Mouse (Mus musculus) ZHBTc4 (cell line): ENCODE data around the gene Wwox.

Source experiments
- DNase-seq: peaks from one replicate; pipeline ENCODE4 v3.0.0-alpha.2; 2011; ENCODE audit warnings: low read depth, low spot score

Wwox gene

DNA sequence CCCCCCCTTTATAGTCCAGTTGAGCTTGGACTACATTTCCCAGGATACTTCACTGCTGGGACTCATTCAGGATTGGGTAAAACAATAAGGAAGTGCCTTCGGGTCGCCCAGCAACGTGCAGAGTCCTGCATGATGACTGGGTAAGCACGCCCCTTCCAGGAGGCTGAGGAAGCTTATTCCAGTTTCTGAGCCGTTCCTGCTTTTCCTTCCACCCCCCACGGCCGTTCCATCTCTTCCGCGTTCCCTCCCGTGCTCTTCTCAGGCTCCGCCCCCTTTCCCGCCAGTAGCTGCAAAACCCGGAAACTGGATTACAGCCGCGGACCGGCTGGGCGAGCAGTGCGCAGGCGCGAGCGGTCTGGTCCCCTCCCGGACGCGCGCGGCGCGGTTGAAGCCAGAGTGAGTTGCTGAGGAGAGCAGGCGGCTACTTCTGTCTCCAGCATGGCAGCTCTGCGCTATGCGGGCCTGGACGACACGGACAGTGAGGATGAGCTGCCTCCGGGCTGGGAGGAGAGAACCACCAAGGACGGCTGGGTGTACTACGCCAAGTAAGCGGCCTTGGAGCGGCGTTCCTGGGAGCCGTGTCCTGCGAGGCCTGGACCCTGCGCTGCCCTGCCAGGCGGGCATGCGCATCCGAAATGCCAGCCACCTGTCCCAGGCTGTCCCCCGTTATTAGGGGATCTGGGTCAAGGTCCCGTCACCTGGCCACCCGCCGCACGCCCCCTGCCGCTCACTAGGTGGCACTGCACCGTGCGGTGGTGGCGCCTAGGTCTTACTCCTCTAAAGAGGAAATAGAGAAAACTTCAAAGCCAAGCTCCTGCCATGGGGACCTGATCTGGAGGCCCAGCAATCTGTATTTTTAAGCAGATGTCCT, at the start of gene Wwox:
Gene Wwox, plus strand, starts transcription at position 322 of the 871 bp plus-strand sequence.
- DNase-seq = peak; percentile 98

- DNase-seq = peak; percentile 71
Measured at GRCm38 (mm10) chr8:114390465-114391254, 48.8 kb upstream of the Wwox start.

DNA sequence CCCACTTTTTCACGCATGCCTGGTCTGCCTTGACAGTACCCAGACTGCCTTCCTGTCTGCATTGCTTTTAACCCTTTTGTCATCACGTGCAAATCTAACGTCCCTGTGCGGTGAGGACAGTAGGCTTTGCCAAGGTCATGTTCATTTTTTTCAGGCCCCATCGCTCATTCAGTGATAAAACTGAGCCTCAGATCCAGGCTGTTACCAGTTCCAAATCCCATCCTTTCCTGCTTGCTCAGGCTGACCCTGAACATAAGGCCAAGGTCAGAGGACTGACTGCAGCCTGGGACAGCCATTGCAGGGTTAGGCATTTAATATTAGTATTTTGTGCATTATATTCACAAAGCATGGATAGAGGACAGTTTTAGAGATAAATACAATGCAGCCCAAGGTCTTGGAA, 41.1 kb upstream of the Wwox start:
- peak; percentile 61 for DNase-seq

GRCm38 (mm10) chr8:114399273-114399672, 40.2 kb upstream of the Wwox start:
- DNase-seq = peak; percentile 87

DNA sequence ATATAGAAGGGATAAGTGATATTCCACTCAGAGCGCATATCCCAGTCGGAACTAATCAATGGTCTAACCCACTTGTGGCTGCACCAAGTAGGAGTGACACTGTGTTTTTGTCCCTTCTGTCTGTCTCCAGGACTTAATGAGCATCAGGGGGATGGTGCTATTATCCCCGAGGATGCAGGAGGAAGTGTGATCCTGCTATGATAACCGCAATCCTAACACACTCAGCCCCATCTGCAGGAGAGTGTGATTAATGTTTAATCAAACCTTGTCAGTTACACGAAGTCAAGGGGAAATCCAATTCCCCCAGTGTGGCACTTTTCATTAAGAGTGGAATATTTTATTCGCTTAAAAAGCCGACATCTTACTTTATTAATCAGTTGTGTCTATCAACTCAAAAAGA, 37.8 kb upstream of the Wwox start:
- no peak for DNase-seq

GRCm38 (mm10) chr8:114411421-114411820, 28.0 kb upstream of the Wwox start:
- no peak for DNase-seq

- no peak for DNase-seq
Measured at GRCm38 (mm10) chr8:114417786-114418185, 21.7 kb upstream of the Wwox start, which contains the start of gene Clec3a. Gene Clec3a, plus strand, starts transcription at chr8:114418086.

DNA sequence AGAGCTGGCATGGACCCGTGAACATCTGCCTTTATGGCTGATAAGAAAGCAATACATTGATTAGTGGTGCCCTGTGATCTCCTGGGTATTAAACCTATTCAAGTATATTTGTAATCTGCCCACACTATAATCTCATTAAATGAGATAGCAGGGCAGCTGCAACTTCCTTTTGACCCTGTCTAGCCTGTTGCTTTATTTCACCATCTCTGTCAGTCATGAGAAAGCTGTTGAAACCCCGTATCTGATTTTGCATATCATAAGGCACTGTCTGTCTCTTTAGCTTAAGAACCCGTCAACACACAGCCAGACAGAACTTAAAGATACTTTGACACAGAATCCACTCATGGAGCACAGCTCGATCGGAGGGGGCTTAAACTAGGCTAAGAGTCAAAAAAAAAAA, 21.0 kb upstream of the Wwox start:
- DNase-seq = no peak

- DNase-seq = no peak
Measured at GRCm38 (mm10) chr8:114418904-114419303, 20.6 kb upstream of the Wwox start.

- DNase-seq = no peak
Measured at GRCm38 (mm10) chr8:114421544-114421943, 17.9 kb upstream of the Wwox start.

- peak; percentile 67 for DNase-seq
Measured at GRCm38 (mm10) chr8:114438236-114438635, 1.2 kb upstream of the Wwox start.

DNA sequence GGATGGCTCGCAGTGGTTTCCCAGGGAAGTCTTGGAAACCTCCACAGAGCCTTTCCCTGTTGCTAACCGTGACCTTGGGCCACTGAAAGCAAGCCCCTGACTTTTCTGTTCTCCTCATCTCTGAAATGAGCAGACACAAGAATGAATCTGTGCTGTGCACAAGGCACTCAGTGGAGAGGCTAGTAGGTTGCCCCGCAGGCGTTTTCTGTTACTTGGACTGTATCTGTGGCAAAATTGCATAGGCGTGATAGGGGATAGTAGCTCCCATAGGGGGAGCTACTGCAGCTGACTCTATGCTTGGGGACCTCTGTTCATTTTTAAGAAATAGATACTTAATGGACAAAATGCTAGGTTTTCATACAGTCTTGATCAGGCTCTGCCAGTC, 742 bp downstream of the Wwox start:
- no peak for DNase-seq

DNA sequence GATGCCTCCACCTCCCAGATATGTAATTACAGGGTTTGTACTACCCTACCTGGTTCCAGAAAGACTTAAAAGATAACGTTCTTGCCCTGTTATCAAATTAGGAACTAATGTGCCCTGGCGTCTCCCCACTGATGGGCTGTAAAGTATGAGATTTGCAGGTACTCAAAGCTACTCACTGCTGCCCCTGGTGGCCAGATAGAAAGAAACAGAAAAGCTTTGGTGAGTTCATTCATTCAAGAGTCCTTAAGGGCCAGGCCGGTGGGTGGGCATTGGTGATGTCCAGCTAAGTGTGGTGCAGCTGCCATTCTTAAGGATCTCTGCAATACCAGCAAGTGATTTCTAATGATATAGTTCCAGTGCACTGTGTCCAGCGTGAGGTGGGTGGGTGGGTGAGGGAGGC, 2.2 kb downstream of the Wwox start:
- DNase-seq = peak; percentile 81

DNA sequence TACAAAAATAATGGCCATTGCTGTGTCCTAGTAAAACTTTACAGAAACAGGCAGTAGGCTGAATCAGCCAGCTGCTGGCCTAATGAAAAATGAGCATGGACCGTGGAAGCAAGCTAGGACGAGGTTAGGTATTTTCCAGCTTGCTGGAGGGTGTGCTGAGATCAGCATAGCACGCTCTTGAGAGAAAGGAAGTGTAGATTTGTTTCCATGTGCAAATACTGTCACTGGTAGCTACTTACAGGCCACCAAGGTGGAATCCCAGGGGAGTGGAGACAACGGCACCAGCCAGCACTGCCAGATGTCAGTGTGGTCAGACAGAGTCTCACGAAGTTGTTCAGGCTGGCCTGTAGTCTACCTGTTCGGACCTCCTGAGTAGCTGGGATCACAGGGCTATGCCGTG, 7.4 kb downstream of the Wwox start:
- no peak for DNase-seq

DNA sequence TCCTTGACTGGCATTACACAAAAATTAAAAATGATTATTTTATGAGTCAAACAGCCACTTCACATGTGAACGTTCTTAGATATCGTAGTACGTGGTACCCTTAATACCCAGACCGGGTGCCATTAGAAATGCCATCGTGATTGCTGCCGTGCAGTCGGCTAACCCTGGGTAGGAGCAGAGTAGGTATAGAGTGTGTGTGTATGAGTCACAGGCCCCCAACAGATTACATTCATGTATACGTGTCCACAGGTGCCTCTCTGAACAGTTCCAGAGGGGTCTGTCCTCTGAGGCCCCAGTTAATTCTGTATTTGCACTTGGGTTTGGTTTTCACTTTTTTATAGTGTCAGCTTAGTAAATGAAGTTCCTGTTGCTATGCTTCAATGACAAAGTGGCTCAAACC, 12.8 kb downstream of the Wwox start:
- DNase-seq = no peak

GRCm38 (mm10) chr8:114452781-114453221, 13.3 kb downstream of the Wwox start:
- peak; percentile 80 for DNase-seq

GRCm38 (mm10) chr8:114455302-114455701, 15.8 kb downstream of the Wwox start:
- no peak for DNase-seq

- peak; percentile 24 for DNase-seq
Measured at GRCm38 (mm10) chr8:114455953-114456352, 16.5 kb downstream of the Wwox start.

DNA sequence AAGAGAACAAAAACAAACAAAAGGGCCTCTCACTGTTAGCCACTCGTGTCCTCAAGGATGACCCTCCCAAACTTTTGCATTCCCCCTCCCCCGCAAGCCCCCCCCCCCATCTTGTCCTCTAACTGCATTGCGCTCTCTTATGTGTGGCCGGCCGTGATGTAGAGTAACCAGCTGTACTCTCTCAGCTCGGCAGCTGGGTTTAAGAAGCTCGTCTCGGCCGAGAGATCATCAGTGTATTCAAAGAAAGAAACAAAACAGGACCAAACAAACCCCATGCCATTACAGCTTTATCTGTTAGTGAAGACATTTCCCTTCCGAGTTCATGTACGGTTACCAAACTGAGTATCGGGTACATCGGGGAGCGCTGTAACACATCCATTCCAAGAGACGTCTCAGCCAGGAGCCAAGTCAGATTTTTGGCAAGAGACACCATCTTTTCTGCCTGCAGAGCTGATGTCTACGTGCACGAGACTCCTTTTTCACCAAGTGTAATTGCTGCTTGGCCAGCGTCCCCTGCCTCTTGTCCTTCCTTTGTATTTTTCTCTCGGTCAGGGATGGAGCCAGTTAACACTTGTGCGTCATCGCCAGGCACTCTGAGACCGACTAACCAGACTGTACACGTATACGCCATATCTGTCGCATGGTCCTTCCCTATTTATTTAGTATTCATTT, 18.8 kb downstream of the Wwox start:
- no peak for DNase-seq

DNA sequence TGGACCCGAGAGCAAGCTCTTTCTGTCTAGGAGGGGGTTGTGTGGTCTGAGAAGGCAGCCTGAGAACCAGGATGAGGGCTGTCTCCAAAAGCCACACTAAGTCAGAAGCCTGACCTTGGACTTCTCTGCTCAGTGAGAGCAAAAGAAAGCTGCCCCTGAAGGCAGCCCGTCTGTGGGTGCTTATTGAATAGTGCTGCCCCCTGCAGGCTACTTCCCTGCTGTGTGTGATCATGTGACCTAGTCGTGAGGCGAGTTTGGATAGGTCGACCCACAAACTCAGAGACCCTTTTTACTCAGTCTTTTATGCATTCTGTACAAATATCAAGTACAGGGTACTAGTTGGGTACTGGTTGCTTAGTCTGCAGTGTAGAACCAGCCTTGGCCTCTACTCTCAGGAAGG, 21.1 kb downstream of the Wwox start:
- peak; percentile 30 for DNase-seq

GRCm38 (mm10) chr8:114462591-114462990, 23.1 kb downstream of the Wwox start:
- DNase-seq = no peak

GRCm38 (mm10) chr8:114463305-114463704, 23.9 kb downstream of the Wwox start:
- no peak for DNase-seq
